Mouse (Mus musculus) ES-Bruce4 (cell line): ENCODE measurements around the gene Map3k11.

Source experiments
- CTCF ChIP-seq: IDR thresholded peaks from one replicate; pipeline ENCODE4 v1.8.1; 2011; ENCODE audit warnings: low read depth, low read length
- EP300 ChIP-seq: IDR thresholded peaks from 2 replicates; pipeline ENCODE4 v1.6.1; 2011; ENCODE audit warnings: low read depth, low read length; ENCODE audit not compliant: insufficient read depth
- POLR2A ChIP-seq: IDR thresholded peaks from one replicate; pipeline ENCODE4 v1.8.1; 2011; ENCODE audit warnings: low read length; ENCODE audit not compliant: insufficient read depth

DNA sequence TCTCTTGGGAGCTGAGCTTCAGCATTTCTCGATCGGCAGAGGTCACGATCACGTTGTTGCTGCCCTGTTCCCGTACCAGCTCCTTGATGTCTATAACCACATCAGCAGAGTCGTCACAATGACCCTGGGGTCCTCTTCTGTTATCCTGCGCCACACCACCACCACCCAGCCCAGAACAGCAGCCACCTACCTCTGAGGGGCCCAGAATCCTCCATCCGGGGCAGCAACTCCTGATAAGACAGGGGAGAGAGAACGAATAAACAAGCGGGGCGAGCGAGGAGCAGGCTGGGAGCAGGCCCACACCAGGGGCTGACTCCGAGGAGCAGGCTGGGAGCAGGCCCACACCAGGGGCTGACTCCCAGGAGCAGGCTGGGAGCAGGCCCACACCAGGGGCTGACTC is 2.1 kb upstream of the Map3k11 start:
- TF ChIP-seq CTCF (no peak), POLR2A (no peak), EP300 (no peak)
